Mouse (Mus musculus) naive thymus-derived CD4-positive, alpha-beta T cell, adult 2 months (primary cell): Measurements from ENCODE around the gene Stk38.
"Not testable (repeated sequence)": the region's sequence is repeated elsewhere in the genome, so short reads cannot be mapped to it uniquely, and the experiment has no call there.

Experiments
- DNase-seq: peaks from one replicate; pipeline ENCODE4 v3.0.0-alpha.2; 2011; ENCODE audit warnings: low read depth

Gene Stk38

DNA sequence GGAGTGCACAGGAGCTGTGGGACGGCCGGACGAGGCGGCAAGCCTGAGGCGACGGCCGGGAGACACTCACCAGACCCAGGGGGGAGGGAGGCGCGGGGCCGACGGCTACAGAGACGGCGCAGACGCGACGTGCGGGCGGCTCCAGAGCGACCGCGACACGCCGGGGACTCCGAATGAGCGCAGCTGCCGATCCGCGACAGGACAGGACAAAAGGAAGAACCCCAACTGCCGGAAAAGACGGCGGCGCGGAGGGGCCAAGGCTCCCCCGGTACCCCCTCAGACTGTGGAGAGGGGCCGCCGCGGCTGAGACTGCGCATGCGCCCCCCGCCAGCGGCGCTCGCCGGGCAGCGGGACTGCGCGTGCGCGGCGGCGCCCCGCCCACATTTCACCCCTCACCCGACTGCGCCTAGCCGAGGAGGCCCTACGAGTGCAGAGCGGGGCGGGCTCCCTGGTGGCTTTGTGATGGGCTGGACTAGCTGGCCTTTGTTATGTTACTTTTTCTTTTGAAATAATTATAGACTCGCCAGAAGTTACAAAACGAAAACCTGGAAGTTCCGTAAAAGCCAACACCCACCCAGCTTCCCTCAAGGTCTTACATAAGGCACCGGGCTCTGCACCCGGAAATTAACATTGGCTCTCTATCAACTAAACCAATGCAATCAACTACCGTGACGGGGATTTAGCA lies at the start of gene Stk38:
Gene Stk38, minus strand, starts transcription at position 355 of the 685 bp plus-strand sequence.
- DNase-seq, result peak; percentile 96

DNA sequence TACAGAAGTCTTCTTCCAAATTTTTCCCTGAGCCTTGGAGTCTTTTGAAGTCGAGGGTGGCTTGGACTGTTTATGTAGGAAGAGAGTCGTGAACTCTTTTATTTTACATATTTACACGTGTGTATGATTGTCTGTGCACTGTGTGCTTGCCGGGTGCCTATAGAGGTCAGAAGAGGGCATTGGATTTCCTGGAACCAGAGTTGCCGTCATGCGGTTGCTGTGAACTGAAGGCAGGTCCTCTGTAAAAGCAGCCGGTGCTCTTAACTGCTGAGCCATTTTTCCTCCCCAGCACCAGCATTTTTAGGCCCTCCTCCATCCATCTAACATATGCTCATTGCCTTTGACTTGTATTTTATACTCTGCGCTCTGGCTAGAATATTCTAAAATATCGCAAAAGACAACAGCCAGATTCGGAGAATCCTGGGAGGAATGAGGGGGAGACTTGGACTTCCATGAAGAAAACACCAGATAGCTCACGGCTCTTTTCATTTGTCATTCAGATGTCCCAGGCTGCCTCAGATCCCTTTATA lies 49.6 kb upstream of the Stk38 start:
- no peak for DNase-seq

DNA sequence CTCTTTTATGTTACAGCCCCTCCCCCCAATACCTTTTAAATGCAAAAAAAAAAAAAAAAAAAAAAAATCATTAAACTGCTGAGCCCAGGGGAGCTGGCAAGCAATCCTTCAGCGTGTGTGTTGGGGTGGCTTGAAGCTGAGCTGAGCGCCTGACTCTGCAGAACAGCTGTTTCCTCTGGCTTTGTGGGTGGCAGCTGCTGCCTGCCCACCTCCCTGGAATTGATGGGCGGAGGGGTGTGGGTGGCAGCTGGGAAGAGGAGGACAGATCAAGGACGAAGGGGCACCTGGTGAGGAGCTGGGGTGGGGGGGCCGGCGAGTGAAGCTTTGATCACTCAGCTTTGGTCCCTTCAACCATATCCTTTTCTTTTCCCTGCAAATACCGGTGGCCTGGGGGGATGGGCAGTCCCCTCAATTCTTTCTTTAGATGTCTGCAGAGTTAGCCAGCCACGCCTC lies 48.9 kb upstream of the Stk38 start:
- DNase-seq, result no peak

DNA sequence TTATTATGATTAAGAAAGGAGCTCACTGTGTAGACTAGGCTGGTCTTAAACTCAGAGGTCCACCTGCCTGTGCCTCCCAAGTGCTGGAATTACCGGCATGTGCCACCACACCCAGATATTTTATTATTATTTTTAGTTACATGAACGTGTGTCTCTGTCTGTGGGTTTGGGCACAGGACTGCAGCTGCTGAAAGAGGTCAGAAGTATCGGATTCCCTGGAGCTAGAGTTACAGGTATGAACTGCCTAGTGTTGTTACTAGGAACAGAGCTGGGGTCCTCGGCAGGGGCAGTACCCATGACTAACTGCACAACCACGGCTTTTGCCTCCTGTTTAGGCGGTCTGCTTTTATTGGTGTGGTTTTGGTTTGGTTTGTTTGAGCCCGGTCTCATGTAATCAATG lies 48.4 kb upstream of the Stk38 start:
- no peak for DNase-seq

DNA sequence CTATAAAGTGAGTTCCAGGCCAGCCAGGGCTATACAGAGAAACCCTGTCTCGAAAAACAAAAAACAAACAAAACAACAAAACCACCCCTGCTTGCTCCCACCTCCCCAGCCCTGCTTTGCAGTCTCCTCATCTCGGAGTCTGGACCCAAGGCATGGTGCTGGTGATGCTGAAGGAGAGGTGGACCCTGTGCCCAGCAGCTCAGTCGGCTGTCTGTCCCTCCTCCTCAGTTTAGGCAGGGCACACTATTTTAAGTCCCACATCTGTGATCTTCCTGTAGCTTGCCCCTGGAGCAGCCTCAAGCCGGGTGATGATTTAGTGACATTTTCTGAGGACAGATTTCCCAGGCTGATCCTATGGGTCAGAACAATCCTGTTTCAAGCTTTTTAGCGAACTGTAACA lies 47.8 kb upstream of the Stk38 start:
- DNase-seq, result no peak

DNA sequence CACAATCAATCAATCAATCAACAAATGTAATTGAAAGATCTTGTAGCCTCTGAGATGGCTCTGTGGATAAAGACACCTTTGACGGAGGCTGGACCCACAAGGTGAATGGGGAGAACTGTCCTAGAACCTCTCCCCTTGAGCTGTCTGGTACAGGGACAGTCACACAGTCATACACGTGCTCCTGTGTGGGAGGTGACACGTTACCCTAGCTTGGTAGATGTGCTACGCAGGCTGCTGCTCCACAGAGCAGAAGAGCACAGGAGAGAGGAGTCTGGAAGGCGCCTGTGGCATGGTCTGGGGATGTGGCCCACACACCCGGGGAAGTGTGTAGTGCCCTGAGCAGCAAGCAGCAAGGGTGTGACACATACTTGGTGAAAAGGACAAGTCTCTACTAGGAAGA lies 46.6 kb upstream of the Stk38 start:
- no peak for DNase-seq

DNA sequence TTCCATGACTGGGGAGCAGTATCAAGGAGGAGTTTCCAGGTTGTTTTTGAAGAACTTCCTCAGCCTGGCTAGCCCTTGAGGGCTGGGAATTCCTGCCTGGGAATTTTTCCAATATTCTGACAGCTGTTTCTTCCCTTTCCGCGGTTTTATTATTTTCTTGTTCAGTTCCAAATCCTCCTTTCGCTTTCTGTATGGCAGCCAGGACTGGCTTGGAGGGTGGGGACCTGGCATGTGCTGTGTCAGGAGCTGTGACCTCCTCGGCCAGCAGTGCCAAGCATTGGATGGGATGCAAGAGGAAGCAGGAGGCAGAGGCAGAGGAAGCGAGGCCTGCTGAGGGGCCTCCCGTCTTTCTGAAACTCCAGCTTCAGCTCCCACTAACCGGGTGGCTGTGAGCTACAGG lies 46.0 kb upstream of the Stk38 start:
- no peak for DNase-seq

DNA sequence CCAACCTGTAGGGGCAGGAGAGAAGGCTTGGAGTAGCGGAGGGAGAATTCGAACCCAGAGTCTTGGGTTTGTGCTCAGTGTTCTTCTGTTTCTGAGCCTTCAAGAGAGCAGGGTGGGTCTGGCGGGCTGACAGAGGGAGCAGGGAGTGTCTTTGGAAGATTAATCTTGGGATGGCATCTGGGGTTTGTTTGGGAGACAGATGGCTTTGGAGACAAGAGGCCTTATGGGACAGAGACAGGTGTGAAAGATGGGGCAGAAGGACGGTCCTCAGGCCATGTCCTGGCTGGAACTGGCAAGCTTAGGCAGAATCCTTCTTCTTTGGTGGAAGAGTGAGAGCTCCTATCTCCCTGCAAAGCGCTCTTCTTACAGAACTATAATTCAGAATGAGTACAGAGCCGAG lies 45.3 kb upstream of the Stk38 start:
- no peak for DNase-seq

DNA sequence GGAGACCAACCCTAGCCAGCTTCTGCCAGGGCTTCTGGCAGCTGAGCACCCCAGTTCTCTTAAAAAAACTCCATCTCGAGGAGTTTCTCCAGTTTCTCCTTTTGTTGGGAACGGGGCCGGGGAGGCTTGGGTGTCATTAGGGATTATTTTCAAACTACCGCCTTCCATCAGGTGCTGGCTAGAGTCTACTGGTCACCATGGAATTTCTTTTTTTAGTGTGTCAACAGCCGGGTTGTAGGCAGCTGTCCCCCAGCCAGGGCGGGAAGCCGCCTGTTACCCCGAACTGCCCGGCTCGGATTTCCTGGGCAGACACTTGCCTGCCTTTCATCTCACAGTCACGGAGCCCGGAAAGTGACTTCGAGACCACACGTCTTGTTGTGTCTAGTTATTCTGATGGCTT lies 43.0 kb upstream of the Stk38 start:
- DNase-seq, result no peak

DNA sequence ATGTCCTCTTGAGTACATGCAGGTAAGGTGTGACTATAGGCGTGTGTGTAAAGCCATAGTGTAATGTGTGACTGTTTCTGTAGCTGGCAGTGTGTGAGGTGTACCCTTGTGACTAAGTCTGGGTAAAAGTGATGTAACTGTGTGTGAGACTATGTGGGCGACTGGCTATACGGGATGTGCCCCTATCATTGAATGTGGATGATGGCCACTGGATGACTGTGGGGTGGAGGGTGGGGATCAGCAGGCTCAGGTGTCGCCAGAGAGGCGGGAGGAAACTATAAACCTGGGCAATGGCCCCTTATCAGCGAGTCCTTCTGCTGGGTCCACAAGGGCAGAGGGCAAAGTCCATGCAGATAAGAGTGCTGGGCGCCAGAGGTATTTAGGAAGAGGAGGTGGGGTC lies 42.1 kb upstream of the Stk38 start:
- peak; percentile 29 for DNase-seq

DNA sequence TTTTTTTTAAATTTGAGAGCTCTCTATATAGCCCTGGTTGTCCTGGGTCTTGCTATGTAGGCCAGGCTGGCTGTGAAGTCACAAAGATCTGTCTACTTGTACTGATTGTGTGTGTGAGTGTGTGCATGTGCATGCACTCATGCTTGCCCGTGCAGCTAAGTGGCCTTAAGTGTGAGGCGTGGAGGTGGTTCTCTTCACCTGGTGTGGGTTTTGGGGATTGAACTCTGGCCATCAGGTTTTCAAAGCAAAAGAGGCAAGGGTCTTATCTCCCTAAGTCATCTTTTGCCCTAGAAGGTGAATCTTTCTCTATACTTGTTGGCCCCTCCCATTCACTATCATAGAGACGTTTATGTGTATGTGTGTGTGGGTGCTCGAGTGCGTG lies 41.7 kb upstream of the Stk38 start:
- no peak for DNase-seq

DNA sequence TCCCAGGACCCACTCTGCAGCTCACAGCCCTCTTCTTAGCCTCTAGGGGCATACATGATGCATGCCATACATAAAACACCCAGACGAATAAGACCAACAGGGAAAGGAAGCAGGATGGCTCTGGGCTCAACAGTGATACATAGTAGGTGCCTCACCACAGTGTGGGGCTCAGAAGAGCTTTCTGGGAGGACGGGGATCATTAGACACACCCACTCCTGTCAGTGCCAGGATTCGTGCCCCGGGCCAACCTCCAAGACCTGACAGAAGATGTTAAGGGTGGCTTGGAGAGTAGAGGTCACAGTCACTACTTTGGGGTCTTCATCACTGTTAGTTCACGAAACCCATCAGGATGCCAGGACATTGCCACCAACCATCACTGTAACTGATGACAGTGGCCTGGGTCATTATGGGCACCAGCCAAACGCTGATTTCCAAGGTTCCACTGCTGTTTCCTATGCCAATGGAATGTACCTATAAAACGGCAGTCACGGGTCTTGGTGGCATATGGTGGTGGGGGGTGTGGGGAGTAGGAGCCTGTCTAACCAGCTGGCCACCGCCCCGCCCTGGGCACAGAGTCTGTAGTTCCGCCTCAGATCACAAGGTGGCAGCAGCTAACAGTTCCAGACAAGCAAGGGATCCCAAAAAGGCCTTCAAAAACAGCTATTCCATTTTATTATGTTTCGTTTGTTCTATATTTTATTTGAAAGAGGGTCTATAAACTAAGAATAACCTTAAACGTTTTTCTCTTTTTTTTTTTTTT lies 41.1 kb upstream of the Stk38 start:
- DNase-seq, result peak; percentile 87

DNA sequence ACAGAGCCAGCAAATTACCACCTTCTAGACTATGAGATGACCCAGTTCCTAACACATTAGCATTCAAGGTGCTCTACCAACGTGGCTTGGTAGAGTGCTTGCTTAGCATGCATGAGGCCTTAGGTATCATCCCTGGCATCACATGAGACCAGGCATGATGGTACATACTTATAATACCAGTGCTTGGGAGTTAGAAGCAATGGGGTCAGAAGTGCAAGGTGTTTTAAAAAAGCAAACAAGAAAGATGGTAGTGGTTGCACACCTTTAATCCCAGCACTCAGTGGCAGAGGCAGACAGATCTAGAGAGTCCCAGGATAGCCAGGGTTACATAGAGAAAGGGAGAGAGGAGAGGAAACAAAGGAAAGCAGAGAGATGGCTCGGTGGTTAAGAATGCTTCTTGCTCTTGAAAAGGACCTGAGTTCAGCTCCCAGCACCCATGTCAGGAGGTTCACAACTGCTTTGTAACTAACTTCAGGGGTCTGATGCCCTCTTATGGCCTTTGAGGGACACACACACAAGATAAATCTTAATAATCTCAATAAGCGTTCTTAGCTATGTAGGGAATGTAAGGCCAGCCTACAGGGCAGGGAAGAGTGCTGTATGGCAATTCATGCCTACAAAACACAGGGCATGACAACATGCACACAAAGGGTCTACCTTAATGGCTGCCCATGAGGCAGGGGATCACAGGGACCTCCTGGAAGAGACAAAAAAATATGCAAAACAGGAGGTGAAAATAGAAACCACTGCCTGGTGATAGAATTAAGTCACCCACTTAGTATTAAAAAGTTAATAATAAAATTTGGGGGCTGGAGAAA lies 40.1 kb upstream of the Stk38 start:
- peak; percentile 33 for DNase-seq

DNA sequence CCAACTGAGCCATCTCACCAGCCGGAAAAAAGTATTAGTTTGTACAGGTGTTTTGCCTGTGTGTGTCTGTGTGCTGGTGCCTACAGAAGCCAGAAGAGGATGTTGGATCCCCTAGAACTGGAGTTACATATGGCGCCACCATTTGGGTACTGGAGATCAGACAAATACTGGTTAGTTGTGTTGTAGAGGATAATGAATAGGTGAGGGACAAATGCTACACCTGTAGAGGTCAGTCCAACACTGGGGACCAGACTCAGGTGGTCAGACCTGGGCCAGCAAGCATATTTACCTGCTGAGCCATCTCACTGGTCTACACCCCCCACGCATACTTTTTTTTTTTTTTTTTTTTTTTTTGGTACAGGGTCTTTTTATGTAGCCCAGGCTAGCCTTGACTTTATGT lies 39.1 kb upstream of the Stk38 start:
- DNase-seq, result peak; percentile 30

DNA sequence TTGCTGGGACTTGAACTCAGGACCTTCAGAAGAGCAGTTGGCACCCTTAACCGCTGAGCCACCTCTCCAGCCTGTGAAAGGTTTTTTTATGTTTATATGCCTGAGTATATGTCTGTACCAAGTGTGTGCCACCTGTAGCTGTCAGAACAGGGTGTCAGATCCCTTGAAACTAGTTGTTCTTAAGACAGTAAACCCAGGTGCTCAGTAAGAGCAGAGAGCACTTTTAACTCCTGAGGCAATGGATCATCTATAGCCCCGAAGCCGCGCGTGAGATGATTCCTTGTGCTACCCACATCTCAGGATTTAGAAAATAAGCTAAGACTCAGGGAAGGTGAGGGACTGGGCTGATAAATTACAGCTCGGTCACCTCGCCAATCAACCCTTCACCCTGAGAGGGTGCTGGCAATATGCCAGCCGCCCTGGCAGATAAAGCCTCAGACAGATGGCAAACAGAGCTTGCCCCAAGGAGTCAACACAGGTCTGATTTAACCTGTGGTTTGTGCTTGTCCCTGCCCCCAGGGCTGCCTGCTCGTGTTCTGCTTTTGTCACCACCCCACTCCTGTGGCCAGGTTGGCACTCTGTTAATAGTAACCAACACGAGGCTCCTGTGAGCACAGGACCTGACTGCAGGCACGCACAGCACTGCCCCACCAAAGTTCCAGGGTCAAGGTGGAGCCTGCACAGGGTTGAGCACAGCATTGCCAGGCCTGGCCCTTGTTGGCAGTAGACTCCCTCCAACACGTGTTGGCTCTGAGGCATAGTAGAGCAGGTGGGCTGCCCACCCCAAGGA lies 38.1 kb upstream of the Stk38 start:
- peak; percentile 41 for DNase-seq

DNA sequence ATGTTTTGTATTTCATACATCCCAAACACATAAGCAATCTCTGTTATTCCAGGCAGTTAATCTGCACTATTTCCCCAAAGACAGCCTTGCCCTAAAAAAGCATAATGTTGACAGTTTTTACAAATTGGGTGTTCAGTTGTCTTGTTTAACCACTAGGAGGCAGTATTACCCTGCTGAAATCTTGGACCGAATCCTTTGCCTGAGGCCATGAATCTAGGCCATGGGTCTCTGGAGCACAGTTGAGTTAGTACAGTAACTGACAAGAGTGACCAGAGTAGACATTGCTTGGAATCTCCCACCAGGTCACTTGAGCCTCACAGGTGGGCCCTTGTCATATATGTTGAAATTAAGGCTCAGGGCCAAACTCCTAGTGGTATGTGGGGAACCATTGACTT lies 37.1 kb upstream of the Stk38 start:
- peak; percentile 81 for DNase-seq

DNA sequence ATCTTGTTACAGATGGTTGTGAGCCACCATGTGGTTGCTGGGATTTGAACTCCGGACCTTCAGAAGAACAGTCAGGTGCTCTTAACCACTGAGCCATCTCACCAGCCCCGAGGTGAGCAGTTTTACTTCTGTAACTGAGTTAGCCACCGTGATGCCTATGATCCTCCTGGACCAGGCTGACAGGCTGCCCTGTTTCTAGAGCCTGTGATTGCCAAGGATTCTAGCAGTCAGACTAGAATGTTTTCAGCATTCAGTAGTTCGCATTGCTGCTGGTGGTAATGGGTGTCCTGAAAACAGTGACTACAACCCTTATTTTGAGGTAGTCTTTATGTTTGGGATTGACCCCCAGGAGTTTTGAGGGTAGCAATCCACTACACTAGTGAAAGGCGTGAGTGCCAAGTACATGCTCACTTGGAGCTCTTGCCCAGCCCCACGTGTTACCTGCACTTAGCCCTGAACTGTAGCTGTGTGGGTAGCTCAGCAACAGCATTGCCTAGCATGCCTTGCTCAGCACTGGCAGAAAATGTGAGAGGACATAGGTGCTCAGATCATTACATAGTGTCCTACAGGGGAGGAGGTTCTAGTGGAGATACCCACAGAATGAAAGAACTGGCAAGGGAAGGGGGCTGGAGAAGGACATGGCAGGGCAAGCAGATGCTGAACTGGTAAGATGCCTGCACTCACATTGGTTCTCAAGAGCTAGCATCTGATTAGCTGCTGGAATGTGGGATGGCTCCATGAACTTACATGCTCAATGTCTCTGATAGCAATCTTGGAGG lies 36.5 kb upstream of the Stk38 start:
- DNase-seq, result no peak

DNA sequence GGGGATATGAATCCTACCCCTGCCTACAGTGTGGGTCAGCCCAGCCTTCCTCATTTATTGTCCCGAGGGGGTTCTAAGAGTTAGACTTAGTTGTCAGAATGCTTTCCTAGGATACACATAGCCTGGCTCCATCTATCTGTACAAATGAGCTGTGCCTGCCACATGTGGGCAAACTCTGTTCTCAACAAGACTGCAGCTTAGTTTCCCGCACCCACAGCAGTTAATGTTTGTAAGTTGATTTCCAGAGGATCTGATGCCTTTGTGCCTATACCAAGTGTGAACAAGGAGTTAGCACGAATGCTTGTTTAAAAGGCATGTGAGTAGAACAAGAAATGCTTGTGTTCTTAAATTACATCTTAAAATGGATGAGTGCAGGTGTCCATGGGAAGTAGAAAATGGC lies 35.8 kb upstream of the Stk38 start:
- no peak for DNase-seq

DNA sequence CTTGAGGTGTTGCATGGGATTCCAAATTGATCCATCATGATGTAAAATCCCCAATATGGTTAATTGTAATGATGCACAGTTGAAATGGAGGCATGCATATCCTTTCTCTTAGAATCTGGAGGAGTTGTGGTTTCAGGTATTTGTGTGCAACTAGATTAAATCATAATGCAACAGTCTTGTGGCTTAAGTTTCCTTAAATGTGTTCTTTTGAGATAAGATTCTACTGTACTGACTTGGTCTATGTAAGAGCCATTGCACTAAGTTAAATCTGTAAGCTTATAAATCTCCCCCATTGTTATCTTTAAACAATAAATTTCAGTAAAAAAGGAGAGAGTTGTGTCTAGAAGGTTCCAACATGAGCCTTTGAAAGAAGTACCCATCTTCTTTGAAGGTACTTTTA lies 34.8 kb upstream of the Stk38 start:
- no peak for DNase-seq

DNA sequence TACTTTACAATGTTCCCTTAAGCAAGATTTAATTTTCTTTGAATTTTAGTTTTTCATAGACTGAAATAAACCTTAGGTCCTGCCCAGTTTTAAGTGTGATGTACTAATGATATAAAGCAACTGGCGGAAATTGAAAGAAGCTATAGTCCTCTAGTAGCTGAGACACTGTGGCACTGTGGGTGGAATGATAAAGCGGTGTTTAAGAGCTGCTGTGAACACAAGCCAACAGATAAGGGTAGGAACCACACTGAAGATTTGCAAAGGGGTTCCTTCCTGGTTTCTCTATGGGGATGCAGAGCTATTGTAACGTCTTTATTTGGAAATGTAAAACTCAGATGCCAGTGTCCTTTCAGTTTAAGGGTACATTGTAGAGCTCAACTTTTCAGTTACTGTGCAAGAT lies 33.8 kb upstream of the Stk38 start:
- not testable (repeated sequence) for DNase-seq

DNA sequence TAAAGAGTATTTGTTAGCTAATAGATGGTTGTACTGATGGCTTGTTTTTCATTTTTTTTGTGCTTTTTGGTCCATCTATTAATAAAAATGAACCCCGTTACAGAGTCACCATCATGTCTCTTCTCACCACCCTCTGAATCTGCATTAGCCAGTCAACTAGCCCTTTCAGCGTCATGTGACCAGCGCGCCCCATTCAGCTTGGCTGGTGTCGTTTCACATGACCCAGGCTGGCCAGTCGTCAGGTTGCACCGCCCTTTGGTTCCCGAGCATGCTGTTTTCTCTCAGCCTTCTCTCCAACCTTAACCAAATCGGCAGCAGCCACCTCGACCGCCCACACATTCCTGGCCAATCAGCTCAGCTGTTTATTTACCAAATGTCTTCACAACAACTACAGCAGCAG lies 31.6 kb upstream of the Stk38 start:
- DNase-seq, result peak; percentile 37
